Mouse (Mus musculus) stomach, embryonic 14.5 days (tissue): ENCODE results near the gene Usp1. TPM values are rescaled to one million over a fixed set of nuclear protein-coding genes. Genes with fewer than 3 reads are reported as not detected.
"Not testable (repeated sequence)": the region's sequence is repeated elsewhere in the genome, so short reads cannot be mapped to it uniquely, and the experiment has no call there.

ENCODE experiments used
- ATAC-seq: fragments of 200-750 bp; cut with Nextera tagmentation; 2 replicates; pipeline ENCODE4 v1.8.0; 2017; ENCODE audit warnings: low read depth, moderate TSS enrichment; ENCODE audit not compliant: insufficient number of reproducible peaks, insufficient read depth, low FRiP score
- H3K27ac ChIP-seq: fragments of 300-500 bp; sonication (generic); 2 replicates; pipeline ENCODE4 v1.5.1; 2014; ENCODE audit warnings: mild to moderate bottlenecking, low read length, moderate library complexity, mixed read lengths
- H3K27me3 ChIP-seq: fragments of 300-500 bp; sonication (generic); 2 replicates; pipeline ENCODE4 v1.6.1; 2014; ENCODE audit warnings: low read length, control low read depth, mixed read lengths; ENCODE audit not compliant: control insufficient read depth, insufficient read depth
- H3K36me3 ChIP-seq: fragments of 300-500 bp; sonication (generic); 2 replicates; pipeline ENCODE4 v1.6.1; 2014; ENCODE audit warnings: mild to moderate bottlenecking, control low read depth, low read length, moderate library complexity, mixed read lengths; ENCODE audit not compliant: control insufficient read depth, insufficient read depth
- H3K4me1 ChIP-seq: fragments of 300-500 bp; sonication (generic); 2 replicates; pipeline ENCODE4 v1.6.1; 2014; ENCODE audit warnings: low read length, control low read depth, mixed read lengths; ENCODE audit not compliant: control insufficient read depth, insufficient read depth
- H3K4me2 ChIP-seq: fragments of 300-500 bp; sonication (generic); replicated peaks from 2 replicates; pipeline ENCODE4 v1.6.1; 2014; ENCODE audit warnings: low read depth, low read length, control low read depth
- H3K4me3 ChIP-seq: fragments of 300-500 bp; sonication (generic); 2 replicates; pipeline ENCODE4 v1.5.1; 2014; ENCODE audit warnings: low read depth, low read length, control low read depth
- H3K9ac ChIP-seq: fragments of 300-500 bp; sonication (generic); replicated peaks from 2 replicates; pipeline ENCODE4 v1.6.1; 2014; ENCODE audit warnings: low read depth, mild to moderate bottlenecking, control low read depth, low read length, moderate library complexity, mixed read lengths
- H3K9me3 ChIP-seq: fragments of 300-500 bp; sonication (generic); 2 replicates; pipeline ENCODE4 v1.6.1; 2016; ENCODE audit warnings: low read depth, low read length, control low read depth; ENCODE audit not compliant: control insufficient read depth
- WGBS: fragments of 180-500 bp; shearing (Covaris S2); extraction: QIAGEN DNeasy Blood & Tissue Kit; methylation state at CpG from one replicate; pipeline ENCODE4 v1.1.7; 2014; 5-methylcytosine and 5-hydroxymethylcytosine counted together
- polyA plus RNA-seq: library from polyadenylated mRNA; unstranded; fragments of >200 nt; fragmentation: Nextera tagmentation; extraction: Ambion mirVana; gene quantifications from 2 replicates; pipeline ENCODE4 v1.2.1, GENCODE M21; 2014

Usp1 gene
- polyA plus RNA-seq, 1 experiment from 2014 or later, result 117 TPM

DNA sequence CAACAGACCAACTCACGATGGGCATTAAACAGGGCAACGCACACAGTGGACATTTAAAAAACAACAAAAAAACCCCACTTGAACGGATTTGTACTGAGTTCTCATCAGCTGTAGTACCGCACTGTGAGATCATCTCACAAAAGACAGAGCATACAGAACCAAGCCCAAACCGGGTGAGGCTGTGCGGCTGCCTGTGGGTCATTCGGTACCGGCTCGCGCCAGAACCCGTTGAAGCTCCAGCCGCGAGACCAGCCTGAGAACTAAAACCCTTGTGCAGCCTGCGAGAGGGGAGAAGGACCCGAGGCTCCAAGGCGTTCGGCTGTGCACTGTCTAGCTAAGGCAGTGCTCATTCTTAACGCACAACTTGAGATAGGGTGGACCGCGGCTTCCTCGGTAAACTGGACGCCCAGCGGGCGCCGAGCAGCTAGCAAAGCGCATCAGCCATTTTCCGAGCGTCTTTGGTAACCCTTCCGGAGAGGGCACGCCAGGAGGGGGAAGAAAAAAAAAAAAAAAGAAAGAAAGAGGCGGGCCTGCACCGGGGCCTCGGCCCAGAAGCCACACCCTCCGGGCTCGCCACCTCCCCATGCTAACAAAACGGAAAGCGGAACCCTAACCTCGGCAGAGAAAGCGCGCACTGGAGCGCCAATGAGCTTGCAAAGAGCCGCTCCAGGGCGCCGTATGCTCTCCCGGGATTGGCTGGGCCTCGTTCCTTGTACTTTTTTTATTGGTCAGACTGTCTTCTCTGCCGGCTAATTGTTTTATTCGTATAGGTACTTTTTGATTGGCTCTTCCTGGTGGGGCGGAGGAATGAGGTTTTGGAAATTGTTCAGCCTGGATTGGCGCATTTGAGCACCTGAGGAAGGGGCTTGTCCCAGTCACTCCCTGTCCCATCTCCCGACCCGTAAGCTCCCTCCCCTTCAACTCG lies 705 bp upstream of the Usp1 start:
- Histone ChIP-seq H3K4me3 (peak overlapping the region; percentile 83), H3K4me2 (peak overlapping the region; percentile 89), H3K9me3 (no peaks in the 10 kb centered on the region), H3K36me3 (no peaks in the 10 kb centered on the region), H3K4me1 (peaks cover 6% of the 10 kb centered on the region; the same call in 1 of the 2 replicates), H3K9ac (peak overlapping the region; percentile 90), H3K27ac (peak overlapping the region; percentile 100), H3K27me3 (no peaks in the 10 kb centered on the region)
- peak; percentile 95 for ATAC-seq
- whole genome bisulfite sequencing, result under 1% methylated on average over 53 of the region's 53 CpGs

DNA sequence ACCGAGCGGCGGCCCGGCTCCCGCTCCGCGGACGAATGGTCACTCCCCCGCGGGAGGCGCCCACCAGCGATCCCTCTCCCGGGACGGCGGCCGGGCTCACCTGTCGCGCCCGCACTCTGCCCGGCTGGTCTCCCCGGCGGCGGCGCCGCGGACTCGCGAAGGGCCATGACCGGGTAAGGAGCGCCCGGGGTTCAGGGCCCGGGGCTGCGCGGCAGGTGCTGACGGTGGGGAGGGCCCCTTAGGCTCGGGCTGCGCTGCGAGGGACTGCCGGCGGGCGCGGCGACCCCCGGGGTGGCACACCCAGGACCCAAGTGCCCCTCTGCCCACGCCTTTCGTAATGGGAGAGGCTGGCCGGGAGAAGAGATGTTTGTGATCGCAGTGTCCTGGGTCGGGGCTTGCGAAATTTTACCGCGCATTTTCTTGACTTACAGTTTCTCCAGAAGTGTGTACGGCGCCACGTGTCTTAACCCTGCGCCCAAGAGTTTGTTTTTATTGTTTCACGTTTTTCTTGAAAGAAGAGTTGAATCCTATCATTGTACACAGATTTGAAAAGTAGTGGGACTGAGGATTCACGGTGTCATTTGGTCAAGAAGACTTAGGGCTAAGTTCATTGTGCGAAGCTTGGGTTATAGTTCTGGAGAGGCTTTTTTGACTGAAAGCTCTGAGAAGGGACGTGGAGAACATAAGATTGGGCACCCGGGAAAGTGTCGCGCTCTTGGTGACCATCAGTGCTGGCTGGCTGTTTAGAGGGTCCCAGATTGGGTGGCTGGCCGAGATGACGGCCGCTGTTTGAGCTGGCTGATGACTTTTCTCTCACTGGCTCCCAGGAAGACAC lies 678 bp downstream of the Usp1 start:
- peaks cover 6% of the 10 kb centered on the region; the same call in 1 of the 2 replicates for H3K4me1 ChIP-seq
- peak; percentile 1; the same call in 1 of the 2 replicates for ATAC-seq
- H3K4me3 ChIP-seq, result peak overlapping the region; percentile 83
- H3K9ac ChIP-seq, result peak overlapping the region; percentile 90
- peak overlapping the region; percentile 100 for H3K27ac ChIP-seq
- no peaks in the 10 kb centered on the region for H3K36me3 ChIP-seq
- 2% methylated on average over 66 of the region's 66 CpGs for WGBS
- H3K9me3 ChIP-seq, result no peaks in the 10 kb centered on the region
- peak overlapping the region; percentile 88 for H3K4me2 ChIP-seq
- H3K27me3 ChIP-seq, result no peaks in the 10 kb centered on the region

DNA sequence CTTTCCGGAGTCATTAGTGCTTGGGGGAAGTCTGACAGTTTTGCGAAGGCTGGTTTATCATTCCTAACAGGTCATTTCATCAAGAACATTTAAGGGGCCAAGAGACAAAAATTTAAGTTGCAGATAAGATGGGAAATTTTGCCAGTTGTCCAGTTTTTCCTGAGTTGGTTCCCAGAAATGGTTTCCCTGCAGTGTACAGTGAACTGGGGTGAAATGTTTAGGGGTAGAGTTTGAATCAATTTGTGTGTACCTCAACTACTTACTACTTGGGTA lies 1.2 kb downstream of the Usp1 start:
- H3K27ac ChIP-seq, result peak overlapping the region; percentile 100; the same call in 1 of the 2 replicates
- H3K9me3 ChIP-seq, result no peaks in the 10 kb centered on the region
- ATAC-seq, result no peak

DNA sequence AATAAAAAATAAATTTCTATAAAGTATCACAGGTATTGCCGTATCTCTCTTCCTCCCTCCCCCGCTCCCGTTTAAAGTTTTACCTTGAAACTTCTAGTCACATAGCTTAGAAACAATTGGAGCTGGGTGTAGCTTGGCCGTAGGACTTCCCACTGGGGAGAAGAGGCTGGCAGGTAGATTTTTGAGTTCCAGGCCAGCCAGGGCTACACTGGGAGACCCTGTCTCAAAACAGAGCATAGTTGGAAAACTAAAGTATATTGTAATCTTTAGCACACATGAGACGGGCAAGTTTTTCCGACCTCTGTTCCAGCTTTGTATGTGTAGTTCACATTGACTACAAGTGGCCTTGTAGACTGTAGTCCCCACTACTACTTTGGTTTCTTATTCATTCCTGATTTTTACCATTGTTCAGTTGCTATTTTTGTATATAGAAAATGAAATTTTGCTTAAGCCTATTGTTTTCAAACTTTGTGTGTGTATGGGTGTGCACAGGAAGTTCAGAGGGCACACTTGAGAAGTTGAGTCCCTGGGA lies 1.7 kb downstream of the Usp1 start:
- H3K9ac ChIP-seq, result peak overlapping the region; percentile 90
- H3K4me2 ChIP-seq, result peak overlapping the region; percentile 88
- H3K4me1 ChIP-seq, result peaks cover 6% of the 10 kb centered on the region; the same call in 1 of the 2 replicates
- H3K4me3 ChIP-seq, result peak overlapping the region; percentile 83
- H3K9me3 ChIP-seq, result no peaks in the 10 kb centered on the region
- WGBS, result 10% methylated on average over 6 of the region's 6 CpGs
- H3K36me3 ChIP-seq, result peaks cover 4% of the 10 kb centered on the region
- ATAC-seq, result no peak
- no peak overlapping the region for H3K27ac ChIP-seq
- H3K27me3 ChIP-seq, result no peaks in the 10 kb centered on the region

More for the DNA sequence above, 1.2 kb downstream of the Usp1 start:
- WGBS, result 2% methylated on average over 2 of the region's 2 CpGs
- no peaks in the 10 kb centered on the region for H3K36me3 ChIP-seq
- H3K4me2 ChIP-seq, result peak overlapping the region; percentile 88
- peak overlapping the region; percentile 90 for H3K9ac ChIP-seq
- no peaks in the 10 kb centered on the region for H3K27me3 ChIP-seq
- H3K4me1 ChIP-seq, result peaks cover 6% of the 10 kb centered on the region; the same call in 1 of the 2 replicates
- peak overlapping the region; percentile 83 for H3K4me3 ChIP-seq

DNA sequence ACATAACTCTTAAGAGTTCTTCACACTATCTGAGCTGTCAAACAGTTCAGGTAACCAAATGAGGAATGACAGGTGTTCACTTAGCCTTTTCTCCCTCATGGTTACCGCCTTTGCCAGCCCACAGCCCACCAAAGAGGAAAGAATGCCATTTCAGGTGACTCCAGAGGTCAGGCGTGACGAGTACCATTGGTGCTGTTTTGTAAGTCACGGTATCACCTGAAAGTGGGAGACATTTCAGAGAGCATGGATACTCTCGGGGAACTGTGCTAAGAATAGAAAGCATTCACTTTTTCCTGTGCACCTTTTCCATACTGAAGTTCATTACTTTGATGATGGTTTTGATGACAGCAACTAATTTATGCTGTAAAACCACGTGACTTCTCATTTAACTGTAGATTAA lies 12.4 kb downstream of the Usp1 start:
- 78% methylated on average over 6 of the region's 6 CpGs for WGBS
- Histone ChIP-seq H3K27ac (no peak overlapping the region), H3K27me3 (no peaks in the 10 kb centered on the region), H3K9me3 (no peaks in the 10 kb centered on the region), H3K9ac (no peak overlapping the region), H3K36me3 (peaks cover 47% of the 10 kb centered on the region), H3K4me3 (no peak overlapping the region), H3K4me1 (no peaks in the 10 kb centered on the region), H3K4me2 (no peak overlapping the region)
- no peak for ATAC-seq

DNA sequence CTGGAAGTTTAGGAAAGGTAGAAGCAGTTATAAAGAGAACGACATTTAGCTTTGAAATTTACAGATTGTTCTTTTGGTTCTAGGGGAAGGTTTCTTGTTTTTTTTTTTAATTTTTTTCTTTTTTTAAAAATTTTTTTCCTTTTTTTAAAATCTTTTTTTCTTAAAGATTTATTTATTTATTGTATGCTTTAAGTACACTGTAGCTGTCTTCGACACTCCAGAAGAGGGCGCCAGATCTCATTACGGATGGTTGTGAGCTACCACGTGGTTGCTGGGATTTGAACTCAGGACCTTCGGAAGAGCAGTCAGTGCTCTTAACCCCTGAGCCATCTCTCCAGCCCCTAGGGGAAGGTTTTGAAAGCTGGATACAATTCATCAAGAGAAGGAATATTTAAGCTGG lies 14.6 kb downstream of the Usp1 start:
- H3K9me3 ChIP-seq, H3K27ac ChIP-seq, H3K9ac ChIP-seq, H3K4me2 ChIP-seq, H3K4me1 ChIP-seq, H3K27me3 ChIP-seq, H3K4me3 ChIP-seq, ATAC-seq: not testable (repeated sequence)
- H3K36me3 ChIP-seq, result peaks cover 44% of the 10 kb centered on the region
- 91% methylated on average over 6 of the region's 6 CpGs for WGBS

DNA sequence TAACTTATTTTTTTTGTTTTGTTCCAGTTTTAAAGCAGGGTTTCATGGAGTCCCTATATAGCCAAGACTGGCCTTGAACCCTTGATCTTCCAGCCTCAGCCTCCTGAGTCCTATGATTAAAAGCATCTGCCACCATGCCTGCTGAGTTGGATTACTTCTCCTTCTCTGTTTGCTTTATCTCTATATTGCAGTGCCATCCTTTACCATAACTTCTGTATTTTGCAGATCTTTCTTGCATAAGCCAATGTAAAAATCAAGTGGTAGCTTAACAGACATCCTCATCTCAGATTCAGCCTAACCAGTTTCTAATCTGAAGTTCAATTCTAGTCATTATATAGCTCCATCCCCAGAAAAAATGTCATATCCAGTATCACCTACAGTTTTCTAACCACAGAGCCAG lies 27.0 kb downstream of the Usp1 start:
- no peaks in the 10 kb centered on the region for H3K9me3 ChIP-seq
- no peak overlapping the region for H3K4me3 ChIP-seq
- no peak overlapping the region for H3K27ac ChIP-seq
- H3K9ac ChIP-seq, result no peak overlapping the region
- peaks cover 27% of the 10 kb centered on the region for H3K36me3 ChIP-seq
- no peaks in the 10 kb centered on the region for H3K4me1 ChIP-seq
- no peak for ATAC-seq
- no peaks in the 10 kb centered on the region for H3K27me3 ChIP-seq
- H3K4me2 ChIP-seq, result no peak overlapping the region

DNA sequence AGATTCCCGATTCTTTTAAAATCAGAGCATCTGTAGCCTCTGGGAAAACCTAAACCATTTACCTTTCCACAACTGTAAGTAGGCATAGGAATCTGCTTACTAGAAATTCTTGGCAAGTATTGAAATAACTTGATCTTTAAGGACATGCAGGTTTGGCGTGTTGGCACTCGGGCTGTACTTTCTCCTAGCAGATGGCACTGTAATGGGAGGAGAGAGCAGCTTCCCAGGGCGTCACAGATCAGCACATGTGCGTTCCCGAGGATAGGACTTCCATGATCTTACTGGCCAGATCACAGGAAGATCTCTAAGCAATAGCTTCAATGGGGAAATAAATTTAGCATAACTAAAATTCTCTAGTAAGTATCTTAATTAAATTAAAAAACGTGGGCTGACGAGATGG lies 32.4 kb downstream of the Usp1 start:
- H3K9ac ChIP-seq, result no peak overlapping the region
- WGBS, result 92% methylated on average over 8 of the region's 8 CpGs
- H3K9me3 ChIP-seq, result no peaks in the 10 kb centered on the region
- peaks cover 43% of the 10 kb centered on the region for H3K36me3 ChIP-seq
- H3K27me3 ChIP-seq, result no peaks in the 10 kb centered on the region
- no peak overlapping the region for H3K27ac ChIP-seq
- H3K4me1 ChIP-seq, result no peaks in the 10 kb centered on the region
- ATAC-seq, result no peak
- no peak overlapping the region for H3K4me2 ChIP-seq
- H3K4me3 ChIP-seq, result no peak overlapping the region
